Mouse (Mus musculus) CH12.LX (cell line): ENCODE measurements around the gene Myo10. TPM values are rescaled to one million over a fixed set of nuclear protein-coding genes. Genes with fewer than 3 reads are reported as not detected.

Experiments used
- DNase-seq: peaks from one replicate; pipeline ENCODE4 v3.0.0-alpha.2; 2013; ENCODE audit errors: extremely low read depth
- H3K27ac ChIP-seq: 2 replicates; pipeline ENCODE4 v1.5.1; 2012; ENCODE audit warnings: low read depth, mild to moderate bottlenecking, control low read depth, moderate library complexity; ENCODE audit not compliant: insufficient read depth
- H3K27me3 ChIP-seq: replicated peaks from 2 replicates; pipeline ENCODE3; 2012; ENCODE audit warnings: inconsistent platforms
- H3K36me3 ChIP-seq, 2 experiments: replicated peaks in 1 of 2; 2 replicates each; pipeline versions ENCODE3 to v1.6.1; 2012; ENCODE audit warnings: inconsistent platforms in 1 of 2, low read length in 1 of 2, mild to moderate bottlenecking in 1 of 2, mixed read lengths in 1 of 2, moderate library complexity in 1 of 2; ENCODE audit not compliant: control insufficient read depth in 1 of 2, insufficient read depth in 1 of 2
- H3K4me1 ChIP-seq, 2 experiments: 2 replicates each; pipeline ENCODE4 v1.6.1; 2012; ENCODE audit warnings: inconsistent platforms in 1 of 2, moderate library complexity in 1 of 2; ENCODE audit not compliant: insufficient read depth in 2 of 2, control insufficient read depth in 1 of 2
- H3K4me2 ChIP-seq: 2 replicates; pipeline ENCODE4 v1.6.1; 2012; ENCODE audit warnings: low read depth, mild to moderate bottlenecking, control low read depth; ENCODE audit not compliant: poor library complexity, insufficient read depth, severe bottlenecking
- H3K4me3 ChIP-seq, 3 experiments: fragments of 150-350 bp in 1 of 3; sonication (generic) in 1 of 3; replicated peaks in 1 of 3; 2 replicates each; pipeline versions ENCODE3 to v1.5.1; 2011 to 2012; ENCODE audit warnings: low read depth in 2 of 3, low read length in 2 of 3, mild to moderate bottlenecking in 2 of 3, moderate library complexity in 2 of 3, control low read depth in 1 of 3, improper control_type of control experiment in 1 of 3, inconsistent platforms in 1 of 3, mixed read lengths in 1 of 3; ENCODE audit not compliant: poor library complexity in 1 of 3
- H3K79me2 ChIP-seq: replicated peaks from 2 replicates; pipeline ENCODE4 v1.6.1; 2012; ENCODE audit warnings: mild to moderate bottlenecking, moderate library complexity; ENCODE audit not compliant: control insufficient read depth, poor library complexity, insufficient read depth, severe bottlenecking; ENCODE audit errors: extremely low read depth
- H3K9ac ChIP-seq: 2 replicates; pipeline ENCODE4 v1.6.1; 2012; ENCODE audit warnings: low read depth, mild to moderate bottlenecking, control low read depth, moderate library complexity; ENCODE audit not compliant: insufficient read depth
- H3K9me3 ChIP-seq: replicated peaks from 2 replicates; pipeline ENCODE3; 2012; ENCODE audit warnings: low read length, inconsistent platforms, mixed read lengths
- BHLHE40 ChIP-seq: IDR thresholded peaks from 2 replicates; pipeline ENCODE4 v1.6.1; 2011; ENCODE audit warnings: mild to moderate bottlenecking, low read depth, low read length, improper control_type of control experiment
- CTCF ChIP-seq, 2 experiments: IDR thresholded peaks in 1 of 2; conservative IDR thresholded peaks in 1 of 2; 2 replicates each; pipeline ENCODE4 v1.5.1; 2011 to 2012; ENCODE audit warnings: low read depth in 2 of 2, low read length in 2 of 2, improper control_type of control experiment in 1 of 2, inconsistent platforms in 1 of 2, mild to moderate bottlenecking in 1 of 2, moderate library complexity in 1 of 2
- EP300 ChIP-seq: IDR thresholded peaks from 2 replicates; pipeline ENCODE4 v1.6.1; 2011; ENCODE audit warnings: low read length, improper control_type of control experiment
- JUN ChIP-seq: IDR thresholded peaks from 2 replicates; pipeline ENCODE4 v1.6.1; 2011; ENCODE audit warnings: low read depth, mild to moderate bottlenecking, low read length, improper control_type of control experiment, moderate library complexity; ENCODE audit not compliant: insufficient read depth
- KAT2A ChIP-seq: IDR thresholded peaks from 2 replicates; pipeline ENCODE4 v1.6.1; 2012; ENCODE audit warnings: low read length, improper control_type of control experiment, inconsistent platforms; ENCODE audit not compliant: insufficient replicate concordance
- MYC ChIP-seq: IDR thresholded peaks from 2 replicates; pipeline ENCODE4 v1.6.1; 2011; ENCODE audit warnings: low read depth, mild to moderate bottlenecking, improper control_type of control experiment, low read length
- POLR2A ChIP-seq: IDR thresholded peaks from 2 replicates; pipeline ENCODE4 v1.6.1; 2011; ENCODE audit warnings: low read depth, mild to moderate bottlenecking, improper control_type of control experiment, low read length
- POLR2AphosphoS2 ChIP-seq: IDR thresholded peaks from 2 replicates; pipeline ENCODE4 v1.6.1; 2011; ENCODE audit warnings: low read depth, low read length, improper control_type of control experiment
- RAD21 ChIP-seq: IDR thresholded peaks from 2 replicates; pipeline ENCODE4 v1.6.1; 2011; ENCODE audit warnings: low read depth, mild to moderate bottlenecking, low read length, improper control_type of control experiment, moderate library complexity
- RCOR1 ChIP-seq: conservative IDR thresholded peaks from 2 replicates; pipeline ENCODE4 v1.6.1; 2012; ENCODE audit warnings: low read depth, mild to moderate bottlenecking, inconsistent platforms, low read length, improper control_type of control experiment
- SMC3 ChIP-seq: IDR thresholded peaks from 2 replicates; pipeline ENCODE4 v1.6.1; 2011; ENCODE audit warnings: low read depth, low read length, improper control_type of control experiment
- ZKSCAN1 ChIP-seq: IDR thresholded peaks from 2 replicates; pipeline ENCODE4 v1.6.1; 2012; ENCODE audit warnings: low read depth, inconsistent platforms, low read length, improper control_type of control experiment, borderline replicate concordance
- ZMIZ1 ChIP-seq: IDR thresholded peaks from 2 replicates; pipeline ENCODE4 v1.6.1; 2012; ENCODE audit warnings: low read depth, mild to moderate bottlenecking, inconsistent platforms, low read length, improper control_type of control experiment
- ZNF384 ChIP-seq: IDR thresholded peaks from 2 replicates; pipeline ENCODE4 v1.6.1; 2012; ENCODE audit warnings: low read depth, low read length, improper control_type of control experiment, inconsistent platforms
- dilution Hi-C: fragments of 300-500 bp; cut with MboI; formaldehyde crosslinking; loops from 2 replicates; pipeline ENCODE4 v1.14.3; 2020; ENCODE audit warnings: low sequenced_read_pairs; ENCODE audit not compliant: extremely low pct_unique_long_range_greater_than_20kb, extremely low pct_ligation_motif_present
- in situ Hi-C: fragments of 300-500 bp; cut with MboI; formaldehyde crosslinking; loops from 3 replicates; pipeline ENCODE4 v1.14.3; 2019; ENCODE audit warnings: low sequenced_read_pairs, low pct_ligation_motif_present, low pct_unique_long_range_greater_than_20kb, mixed read lengths
- polyA plus RNA-seq: library from polyadenylated mRNA; unstranded; fragments of >175 nt; gene quantifications from 2 replicates; pipeline ENCODE4 v1.2.1, GENCODE M21; 2012; ENCODE audit warnings: low read depth; ENCODE audit not compliant: insufficient read length
- total RNA-seq, 2 experiments: library from RNA; depleted of rRNA; stranded (reverse); fragments of 300-350 nt in 1 of 2; fragments of >200 nt in 1 of 2; gene quantifications; 2 replicates each; pipeline ENCODE4 v1.2.3; 2012 to 2014

The Myo10 gene
- total and polyA plus RNA-seq, 3 experiments = 6.4 to 13.6 (median 8.6) TPM

- H3K4me3 ChIP-seq = no peak overlapping the region
- H3K27ac ChIP-seq = no peak overlapping the region
- H3K4me2 ChIP-seq = no peak overlapping the region
- dilution Hi-C loops = no loop called here
- no peak for TF ChIP-seq ZMIZ1
- TF ChIP-seq, all 38 proteins: peak for 0
- in situ Hi-C loops = loop anchor here (25.0 kb wide), 1 partner anchor 186 kb away; no protein-coding TSS in a partner anchor
- Histone ChIP-seq H3K9me3 (peaks cover 14% of the 10 kb centered on the region), H3K4me1 (no peaks in the 10 kb centered on the region), H3K9ac (no peak overlapping the region), H3K27me3 (no peaks in the 10 kb centered on the region), H3K79me2 (no peaks in the 10 kb centered on the region), H3K36me3 (no peaks in the 10 kb centered on the region)
- no peak for DNase-seq
Measured at GRCm38 (mm10) chr15:25623556-25624180, 1.3 kb downstream of the Myo10 start.

- peak; percentile 39 for DNase-seq
- Histone ChIP-seq H3K4me3 (no peak overlapping the region), H3K4me1 (no peaks in the 10 kb centered on the region), H3K36me3 (no peaks in the 10 kb centered on the region), H3K27ac (no peak overlapping the region), H3K9me3 (peaks cover 14% of the 10 kb centered on the region), H3K79me2 (no peaks in the 10 kb centered on the region), H3K9ac (no peak overlapping the region), H3K4me2 (no peak overlapping the region), H3K27me3 (no peaks in the 10 kb centered on the region)
- in situ Hi-C loops = loop anchor here (25.0 kb wide), 1 partner anchor 187 kb away; no protein-coding TSS in a partner anchor
- TF ChIP-seq CTCF (conservative IDR thresholded peaks at IDR 0.05 in 1 of 2, IDR thresholded peaks at IDR 0.05 in 1 of 2; ENCODE audit: low read depth in 2 of 2, low read length in 2 of 2) (peak; percentile 51 to 72), RCOR1 (no peak), SMC3 (peak; percentile 29), KAT2A (no peak), EP300 (no peak), BHLHE40 (no peak), RAD21 (peak; percentile 24)
- dilution Hi-C loops = no loop called here
Measured at GRCm38 (mm10) chr15:25624263-25624662, 1.9 kb downstream of the Myo10 start.

GRCm38 (mm10) chr15:25625471-25625870, 3.1 kb downstream of the Myo10 start:
- Histone ChIP-seq H3K79me2 (no peaks in the 10 kb centered on the region), H3K4me3 (no peak overlapping the region), H3K9ac (no peak overlapping the region), H3K4me1 (no peaks in the 10 kb centered on the region), H3K27ac (no peak overlapping the region), H3K4me2 (no peak overlapping the region)
- TF ChIP-seq MYC (no peak), POLR2AphosphoS2 (no peak), ZNF384 (no peak), JUN (no peak), ZKSCAN1 (no peak), POLR2A (no peak)
- TF ChIP-seq, all 38 proteins: peak for 0
- in situ Hi-C loops (no loop called here), dilution Hi-C loops (no loop called here)
- DNase-seq = no peak
- Histone ChIP-seq H3K9me3 (peaks cover 14% of the 10 kb centered on the region), H3K36me3 (no peaks in the 10 kb centered on the region), H3K27me3 (no peaks in the 10 kb centered on the region)
